Mouse (Mus musculus) MEL (cell line): ENCODE measurements around the gene Tnfrsf21. TPM values are rescaled to one million over a fixed set of nuclear protein-coding genes. Genes with fewer than 3 reads are reported as not detected.

Experiments
- DNase-seq: peaks from one replicate; pipeline ENCODE4 v3.0.0; 2011; ENCODE audit warnings: low read depth, low spot score
- H3K27ac ChIP-seq: 2 replicates; pipeline ENCODE4 v1.5.1; 2012; ENCODE audit warnings: low read depth, mild to moderate bottlenecking, control low read depth, low read length, moderate library complexity; ENCODE audit not compliant: control insufficient read depth
- H3K27me3 ChIP-seq, 2 experiments: fragments of 150-350 bp in 1 of 2; sonication (generic) in 1 of 2; 2 replicates each; pipeline ENCODE4 v1.6.1; 2012; ENCODE audit warnings: low read length in 2 of 2, mild to moderate bottlenecking in 2 of 2, improper control_type of control experiment in 1 of 2, moderate library complexity in 1 of 2; ENCODE audit not compliant: insufficient read depth in 2 of 2, control insufficient read depth in 1 of 2
- H3K36me3 ChIP-seq, 2 experiments: 2 replicates each; pipeline ENCODE4 v1.6.1; 2012 to 2014; ENCODE audit warnings: low read length in 2 of 2, improper control_type of control experiment in 1 of 2, inconsistent platforms in 1 of 2, mild to moderate bottlenecking in 1 of 2; ENCODE audit not compliant: insufficient read depth in 2 of 2, control insufficient read depth in 1 of 2
- H3K4me1 ChIP-seq, 2 experiments: fragments of 150-350 bp in 1 of 2; sonication (generic) in 1 of 2; 2 replicates each; pipeline ENCODE4 v1.6.1; 2012; ENCODE audit warnings: low read length in 2 of 2, improper control_type of control experiment in 1 of 2, mild to moderate bottlenecking in 1 of 2; ENCODE audit not compliant: insufficient read depth in 2 of 2, control insufficient read depth in 1 of 2
- H3K4me3 ChIP-seq, 2 experiments: fragments of 150-350 bp in 1 of 2; sonication (generic) in 1 of 2; 2 replicates each; pipeline ENCODE4 v1.5.1; 2012; ENCODE audit warnings: low read depth in 2 of 2, low read length in 2 of 2, mild to moderate bottlenecking in 2 of 2, moderate library complexity in 2 of 2, control low read depth in 1 of 2, improper control_type of control experiment in 1 of 2; ENCODE audit not compliant: control insufficient read depth in 1 of 2, insufficient read depth in 1 of 2
- H3K79me2 ChIP-seq: 2 replicates; pipeline ENCODE4 v1.6.1; 2012; ENCODE audit warnings: mild to moderate bottlenecking, low read length, moderate library complexity; ENCODE audit not compliant: control insufficient read depth, poor library complexity, insufficient read depth
- H3K9ac ChIP-seq: 2 replicates; pipeline ENCODE4 v1.6.1; 2012; ENCODE audit warnings: low read depth, mild to moderate bottlenecking, control low read depth, low read length, moderate library complexity; ENCODE audit not compliant: control insufficient read depth, poor library complexity, severe bottlenecking
- H3K9me3 ChIP-seq: fragments of 150-350 bp; sonication (generic); replicated peaks from 2 replicates; pipeline ENCODE4 v1.6.1; 2012; ENCODE audit warnings: mild to moderate bottlenecking, low read length, improper control_type of control experiment, moderate library complexity; ENCODE audit not compliant: insufficient read depth
- ETS1 ChIP-seq: IDR thresholded peaks from 2 replicates; pipeline ENCODE4 v1.6.1; 2012; ENCODE audit warnings: low read depth, mild to moderate bottlenecking, inconsistent platforms, low read length, improper control_type of control experiment, moderate library complexity
- JUND ChIP-seq: IDR thresholded peaks from 2 replicates; pipeline ENCODE4 v1.6.1; 2011; ENCODE audit warnings: low read depth, mild to moderate bottlenecking, improper control_type of control experiment, low read length
- MAFK ChIP-seq: IDR thresholded peaks from 2 replicates; pipeline ENCODE4 v1.6.1; 2011; ENCODE audit warnings: low read depth, mild to moderate bottlenecking, low read length, improper control_type of control experiment, borderline replicate concordance
- MAX ChIP-seq: IDR thresholded peaks from 2 replicates; pipeline ENCODE4 v1.6.1; 2011; ENCODE audit warnings: low read length, improper control_type of control experiment
- MAZ ChIP-seq: IDR thresholded peaks from 2 replicates; pipeline ENCODE4 v1.6.1; 2012; ENCODE audit warnings: low read depth, mild to moderate bottlenecking, inconsistent platforms, low read length, improper control_type of control experiment
- POLR2AphosphoS2 ChIP-seq: IDR thresholded peaks from 2 replicates; pipeline ENCODE4 v1.6.1; 2011; ENCODE audit warnings: low read length, improper control_type of control experiment
- TAL1 ChIP-seq: IDR thresholded peaks from 2 replicates; pipeline ENCODE4 v1.6.1; 2012; ENCODE audit warnings: mild to moderate bottlenecking, inconsistent platforms, low read length, moderate library complexity, mixed read lengths
- TBP ChIP-seq: IDR thresholded peaks from 2 replicates; pipeline ENCODE4 v1.8.0; 2011; ENCODE audit warnings: low read depth, low read length, improper control_type of control experiment
- TCF12 ChIP-seq: IDR thresholded peaks from 2 replicates; pipeline ENCODE4 v1.6.1; 2014; ENCODE audit warnings: low read depth, mild to moderate bottlenecking, inconsistent platforms, low read length, improper control_type of control experiment, moderate library complexity
- UBTF ChIP-seq: IDR thresholded peaks from 2 replicates; pipeline ENCODE4 v1.6.1; 2012; ENCODE audit warnings: low read depth, mild to moderate bottlenecking, inconsistent platforms, low read length, improper control_type of control experiment, moderate library complexity, borderline replicate concordance; ENCODE audit not compliant: insufficient read depth
- USF1 ChIP-seq: IDR thresholded peaks from 2 replicates; pipeline ENCODE4 v1.6.1; 2014; ENCODE audit warnings: low read depth, mild to moderate bottlenecking, inconsistent platforms, low read length, improper control_type of control experiment, moderate library complexity
- USF2 ChIP-seq, 2 experiments: IDR thresholded peaks; 2 replicates each; pipeline ENCODE4 v1.6.1; 2011 to 2012; ENCODE audit warnings: improper control_type of control experiment in 2 of 2, low read length in 2 of 2, borderline replicate concordance in 1 of 2, inconsistent platforms in 1 of 2, low read depth in 1 of 2, mild to moderate bottlenecking in 1 of 2; ENCODE audit not compliant: insufficient read depth in 1 of 2
- ZKSCAN1 ChIP-seq: IDR thresholded peaks from 2 replicates; pipeline ENCODE4 v1.6.1; 2012; ENCODE audit warnings: low read depth, mild to moderate bottlenecking, inconsistent platforms, low read length, improper control_type of control experiment, moderate library complexity
- polyA plus RNA-seq, 2 experiments: library from polyadenylated mRNA; stranded (reverse) in 1 of 2; unstranded in 1 of 2; fragments of >175 nt in 1 of 2; fragments of >200 nt in 1 of 2; gene quantifications; 2 replicates each; pipeline versions ENCODE4 v1.2.1 to v1.2.4; 2012; ENCODE audit warnings: low replicate concordance in 2 of 2, low read depth in 1 of 2; ENCODE audit not compliant: insufficient read length in 2 of 2, insufficient read depth in 1 of 2, missing spikeins in 1 of 2
- total RNA-seq: library from RNA; depleted of rRNA; stranded (reverse); fragments of 300-350 nt; gene quantifications from 2 replicates; pipeline ENCODE4 v1.2.3, GENCODE M21; 2012

The Tnfrsf21 gene
- total and polyA plus RNA-seq, 3 experiments = not detected

- no peak for TF ChIP-seq POLR2AphosphoS2
- Histone ChIP-seq H3K4me3 (no peak overlapping the region), H3K27ac (no peak overlapping the region), H3K36me3 (no peaks in the 10 kb centered on the region), H3K27me3 (no peaks in the 10 kb centered on the region), H3K9ac (no peak overlapping the region), H3K9me3 (no peaks in the 10 kb centered on the region), H3K79me2 (no peaks in the 10 kb centered on the region), H3K4me1 (no peaks in the 10 kb centered on the region)
- DNase-seq = no peak
Observed at GRCm38 (mm10) chr17:43052791-43053190, 36.4 kb downstream of the Tnfrsf21 start.

GRCm38 (mm10) chr17:43053943-43054342 is 37.6 kb downstream of the Tnfrsf21 start:
- no peak for DNase-seq
- H3K9ac ChIP-seq = no peak overlapping the region
- H3K4me1 ChIP-seq = no peaks in the 10 kb centered on the region
- H3K27ac ChIP-seq = no peak overlapping the region
- TF ChIP-seq TCF12 (no peak), ZKSCAN1 (peak; percentile 81)
- no peaks in the 10 kb centered on the region for H3K9me3 ChIP-seq
- no peaks in the 10 kb centered on the region for H3K79me2 ChIP-seq
- no peak overlapping the region for H3K4me3 ChIP-seq
- no peaks in the 10 kb centered on the region for H3K36me3 ChIP-seq
- H3K27me3 ChIP-seq = no peaks in the 10 kb centered on the region

- no peaks in the 10 kb centered on the region for H3K27me3 ChIP-seq
- no peak overlapping the region for H3K27ac ChIP-seq
- no peak overlapping the region for H3K9ac ChIP-seq
- no peaks in the 10 kb centered on the region for H3K9me3 ChIP-seq
- H3K36me3 ChIP-seq = no peaks in the 10 kb centered on the region
- no peaks in the 10 kb centered on the region for H3K4me1 ChIP-seq
- DNase-seq = no peak
- TF ChIP-seq USF2 (IDR thresholded peaks at IDR 0.05; ENCODE audit: borderline replicate concordance in 1 of 2, insufficient read depth in 1 of 2, low read depth in 1 of 2, low read length in 2 of 2) = no peak
- no peak for TF ChIP-seq ETS1
- TF ChIP-seq JUND = no peak
- no peak for TF ChIP-seq TAL1
- TF ChIP-seq UBTF = no peak
- no peak for TF ChIP-seq USF1
- no peak for TF ChIP-seq MAX
- no peak for TF ChIP-seq TBP
- TF ChIP-seq MAZ = no peak
- TF ChIP-seq MAFK = no peak
- TF ChIP-seq, all 39 proteins: peak for 0
- no peaks in the 10 kb centered on the region for H3K79me2 ChIP-seq
- H3K4me3 ChIP-seq = no peak overlapping the region
Observed at GRCm38 (mm10) chr17:43058277-43059025, 42.1 kb downstream of the Tnfrsf21 start.
